Mouse (Mus musculus): ENCODE data around the gene Galnt13.
"Not testable (repeated sequence)": the region's sequence is repeated elsewhere in the genome, so short reads cannot be mapped to it uniquely, and the experiment has no call there.

Gene Galnt13

DNA sequence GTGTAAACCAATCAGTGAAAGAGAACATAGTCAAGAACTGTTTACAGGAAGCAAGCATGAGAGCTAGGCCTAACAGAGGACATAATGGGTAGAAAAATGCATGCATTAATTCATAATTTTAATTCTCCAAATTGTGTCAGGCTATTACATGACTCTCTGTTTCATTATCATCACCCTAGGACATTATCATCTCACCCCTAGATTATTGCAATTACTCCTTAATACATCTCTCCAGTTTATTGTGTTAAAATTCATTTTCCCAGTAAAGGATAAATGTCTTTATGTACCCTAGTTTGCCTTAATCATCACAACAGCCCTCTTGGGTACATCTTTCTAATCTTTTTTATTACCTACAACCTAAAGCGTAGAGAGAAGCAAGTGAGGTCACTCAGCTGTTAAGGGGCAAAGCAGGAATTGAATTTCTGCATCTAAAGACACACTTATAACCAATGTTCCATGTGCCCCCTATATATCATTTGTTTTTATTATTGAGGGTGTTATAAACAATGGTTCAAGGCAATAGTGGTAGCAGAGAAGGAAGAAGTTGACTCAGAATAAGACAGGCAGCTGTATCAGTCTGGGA, 479.1 kb downstream of the Galnt13 start:
- DNase-seq (ENCODE audit: low read depth): no peak

DNA sequence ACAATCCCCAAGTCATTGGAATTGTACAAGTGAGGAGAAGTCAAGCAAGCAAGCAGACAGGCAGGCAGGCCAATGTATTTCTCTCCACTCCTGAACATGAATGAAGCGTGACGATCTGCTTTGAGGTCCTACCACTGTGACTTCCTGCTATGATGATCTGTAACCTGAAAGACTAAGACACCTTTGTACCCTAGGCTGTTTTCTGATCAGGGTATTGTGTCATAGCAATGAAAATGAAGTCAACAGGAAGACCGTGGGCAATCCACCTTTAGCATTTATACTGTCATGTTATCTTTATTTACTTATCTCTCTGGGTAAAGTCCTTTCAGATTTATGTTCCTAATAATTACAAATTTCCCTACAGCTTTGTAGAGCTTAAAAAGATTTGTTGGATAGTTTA, 500.3 kb downstream of the Galnt13 start:
- DNase-seq (ENCODE audit: low read depth): no peak

DNA sequence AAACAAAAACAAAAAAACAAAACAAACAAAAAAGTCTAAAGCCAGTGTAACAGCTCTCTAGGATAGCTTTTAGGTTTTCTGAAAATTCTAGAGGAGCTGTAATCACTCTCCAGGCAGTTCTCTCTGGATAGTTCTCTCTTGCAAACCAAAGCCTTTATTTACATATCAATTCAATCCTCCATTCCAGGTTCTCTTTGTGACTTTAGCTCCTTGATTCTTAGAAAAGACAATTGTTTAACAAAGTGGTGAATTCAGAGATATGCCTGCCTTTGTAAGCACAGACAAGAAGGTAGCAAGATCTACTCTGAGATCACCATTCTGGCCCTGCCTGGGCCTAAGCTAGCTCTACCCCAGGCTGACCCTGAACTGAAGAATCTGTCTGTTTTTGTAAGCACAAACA, 501.2 kb downstream of the Galnt13 start:
- DNase-seq (ENCODE audit: low read depth): no peak

DNA sequence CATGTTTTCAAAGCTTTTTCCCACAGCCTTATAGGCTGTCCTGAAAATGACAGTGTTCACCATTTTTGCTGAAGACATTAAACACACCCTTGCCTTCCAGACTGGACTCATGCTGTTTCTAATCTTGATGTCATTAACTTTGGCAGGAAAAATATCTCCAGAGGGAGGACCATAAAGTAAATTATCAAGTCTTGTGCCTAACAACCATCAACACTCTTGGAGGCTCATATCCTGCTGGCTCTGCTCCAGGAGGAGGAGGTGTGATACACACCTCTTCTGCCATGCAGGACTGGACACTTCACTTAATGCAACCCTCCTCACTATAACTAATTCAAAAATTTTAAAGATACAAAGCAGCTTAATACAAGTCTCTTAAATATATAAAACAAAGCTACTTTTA, 502.0 kb downstream of the Galnt13 start:
- no peak for DNase-seq (ENCODE audit: low read depth)

DNA sequence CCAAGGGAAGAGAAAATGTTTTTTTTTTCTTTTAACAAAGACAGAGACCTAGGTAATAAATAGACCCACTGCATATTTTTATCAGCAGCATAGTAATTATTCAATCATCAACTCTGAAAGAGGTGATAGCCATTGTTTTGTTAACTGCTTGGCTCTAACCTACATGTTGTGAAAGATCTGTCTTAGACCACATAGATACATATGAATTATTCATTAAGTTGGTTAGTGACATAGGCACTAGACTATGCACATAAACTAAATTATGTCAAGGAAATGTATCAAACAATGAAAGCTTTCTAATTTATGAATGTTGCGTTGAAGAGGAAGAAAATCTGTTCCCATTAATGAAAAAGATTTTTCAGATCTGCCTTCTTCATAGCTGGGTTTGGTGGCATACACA, 507.3 kb downstream of the Galnt13 start:
- DNase-seq (ENCODE audit: low read depth): no peak

DNA sequence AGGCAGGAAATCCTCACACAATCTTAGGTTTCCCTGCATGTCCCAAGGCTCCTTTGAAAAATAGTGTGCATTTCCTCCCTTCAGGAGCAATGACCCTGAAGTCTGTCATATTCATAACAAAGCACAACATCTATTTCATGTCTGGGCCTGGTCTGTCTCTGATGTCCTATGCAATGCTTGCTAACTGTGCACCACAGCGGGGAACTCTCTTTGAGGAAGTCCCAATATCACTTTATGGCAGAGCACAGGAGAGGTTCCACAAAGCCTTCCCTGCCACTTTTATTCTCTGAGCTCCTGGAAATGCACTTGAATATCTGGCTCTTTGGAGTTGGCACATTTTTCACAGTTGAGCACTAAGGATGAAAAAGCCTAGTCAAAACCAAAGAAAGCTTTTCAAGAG, 547.7 kb downstream of the Galnt13 start:
- no peak for DNase-seq (ENCODE audit: low read depth)

DNA sequence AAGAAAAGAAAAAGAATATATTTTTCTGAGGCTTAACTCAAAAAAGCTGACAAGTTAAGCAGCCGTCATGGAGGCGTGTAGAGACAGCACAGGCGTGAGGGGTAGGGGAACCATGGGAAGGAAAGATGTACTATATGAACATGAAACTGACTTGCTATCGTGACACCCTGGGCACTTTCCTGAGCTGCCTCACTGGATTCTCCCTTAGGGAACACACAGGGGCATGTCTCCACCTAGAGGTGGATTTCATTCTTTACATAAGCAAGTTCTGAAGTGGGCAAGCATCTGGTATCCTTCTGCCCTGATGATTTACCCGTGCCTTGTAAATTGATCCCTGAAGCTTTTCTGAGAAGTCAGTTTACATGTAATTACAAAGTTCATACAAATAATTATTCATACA, 586.4 kb downstream of the Galnt13 start:
- DNase-seq (ENCODE audit: low read depth): not testable (repeated sequence)

DNA sequence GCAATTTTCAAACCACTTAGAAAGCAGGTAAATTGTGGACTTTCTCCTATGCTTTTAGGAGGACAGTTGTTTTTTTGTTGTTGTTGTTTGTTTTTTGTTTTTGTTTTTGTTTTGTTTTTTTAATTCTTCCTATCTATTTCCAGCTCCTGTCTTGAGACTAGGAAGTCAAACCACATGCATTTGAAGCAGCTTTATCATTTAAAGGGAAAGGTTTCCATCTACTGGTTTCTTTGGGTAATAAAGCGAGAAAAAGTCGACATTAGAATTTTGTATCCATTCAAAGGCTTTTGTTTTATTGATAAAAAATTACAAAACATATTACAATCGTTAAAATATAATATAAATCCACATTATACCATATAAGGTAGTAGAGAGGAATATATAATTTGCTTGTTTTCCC, 598.5 kb downstream of the Galnt13 start:
- no peak for DNase-seq (ENCODE audit: low read depth)

DNA sequence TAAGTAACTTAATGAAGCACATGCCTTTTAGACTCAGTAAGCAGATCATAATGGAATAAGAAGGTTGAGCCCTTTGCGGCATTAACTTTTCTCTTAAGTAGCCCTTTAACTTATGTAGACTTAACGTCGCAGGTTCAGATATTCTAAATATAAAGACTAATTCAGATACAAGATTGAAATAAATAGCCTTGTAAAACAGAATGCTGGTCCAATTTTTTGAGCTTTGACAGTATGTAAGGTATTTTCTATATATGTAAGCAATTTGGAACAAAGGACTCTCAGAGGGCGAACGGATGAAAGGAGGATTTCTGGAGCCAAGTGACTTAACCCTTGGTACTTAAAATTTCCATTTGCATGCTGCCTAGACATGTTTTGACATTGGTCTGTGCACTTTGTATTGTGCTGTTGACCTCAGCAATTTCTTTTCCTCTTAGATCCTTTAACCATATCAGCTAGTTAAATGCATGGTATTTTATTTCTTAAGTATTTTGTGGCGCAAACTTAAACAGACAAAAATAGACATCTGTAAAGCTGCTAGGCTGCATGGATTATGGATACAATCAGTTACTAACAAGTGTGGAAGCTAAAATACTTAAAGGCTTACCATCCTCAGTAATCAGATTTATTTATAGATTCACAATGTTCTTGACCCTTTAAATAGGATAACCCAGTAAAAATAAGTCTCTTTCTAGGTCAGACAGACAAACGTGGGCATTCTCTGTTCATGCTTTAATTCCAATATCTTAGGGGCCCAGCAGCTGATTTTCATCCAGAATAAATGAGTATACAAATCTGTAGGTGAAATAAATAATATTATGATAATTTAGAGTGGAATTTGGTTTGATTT, 629.6 kb downstream of the Galnt13 start:
- DNase-seq (ENCODE audit: low read depth): no peak

DNA sequence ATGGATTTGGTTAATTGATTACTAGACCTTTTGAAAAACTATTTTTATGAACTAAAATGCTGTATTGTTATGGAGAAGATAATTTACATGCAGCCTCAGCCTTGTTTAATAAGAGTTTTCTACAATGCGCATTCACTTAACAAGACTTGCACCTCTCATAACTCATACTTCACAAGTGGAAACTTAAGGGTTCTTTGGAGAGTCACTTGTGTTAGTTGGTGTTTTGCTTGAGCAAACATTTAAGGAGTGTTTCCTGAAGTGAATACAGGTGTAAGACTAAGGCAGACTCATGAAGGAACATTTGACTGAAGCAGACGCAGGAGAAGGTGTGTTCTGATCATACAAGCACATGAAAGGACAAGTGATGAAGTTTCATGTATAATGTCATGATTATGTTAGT, 649.5 kb downstream of the Galnt13 start:
- DNase-seq (ENCODE audit: low read depth): no peak

DNA sequence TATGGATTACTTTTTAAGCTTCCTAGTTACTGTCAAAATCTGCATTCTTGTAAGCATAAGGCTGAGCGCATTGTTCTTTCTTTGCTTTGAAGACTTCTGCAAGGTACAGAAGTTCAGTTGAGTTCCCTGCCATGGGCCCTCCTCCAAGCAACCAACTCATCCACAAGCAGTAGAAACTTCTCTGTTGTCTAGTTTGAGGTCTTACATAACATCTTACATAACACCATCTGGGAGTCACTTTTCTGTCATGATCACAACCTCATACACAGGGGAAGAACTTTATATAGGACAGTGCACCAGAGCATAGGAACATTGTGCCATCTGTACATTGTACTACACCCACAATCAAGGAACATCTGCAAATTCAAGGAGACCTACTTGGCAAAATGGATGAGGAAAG, 651.9 kb downstream of the Galnt13 start:
- DNase-seq (ENCODE audit: low read depth): no peak

DNA sequence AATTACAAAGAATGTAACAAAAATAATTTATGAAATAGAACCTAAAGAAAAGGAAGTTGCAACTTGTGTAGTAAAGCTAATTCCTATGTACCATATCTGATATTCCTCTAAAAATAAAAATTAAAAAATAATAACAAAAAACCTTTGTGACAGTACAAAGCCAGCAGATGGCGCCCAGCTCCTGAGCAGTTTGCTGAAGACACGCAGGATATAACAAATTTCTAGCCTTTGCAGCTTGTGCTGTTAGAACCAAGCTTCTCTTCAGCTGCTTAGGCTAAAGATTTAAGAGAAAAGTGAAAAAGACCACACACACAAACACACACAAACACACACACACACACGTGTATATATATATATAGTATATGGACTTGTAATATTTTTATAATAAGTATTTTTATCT, 654.2 kb downstream of the Galnt13 start:
- DNase-seq (ENCODE audit: low read depth): no peak

DNA sequence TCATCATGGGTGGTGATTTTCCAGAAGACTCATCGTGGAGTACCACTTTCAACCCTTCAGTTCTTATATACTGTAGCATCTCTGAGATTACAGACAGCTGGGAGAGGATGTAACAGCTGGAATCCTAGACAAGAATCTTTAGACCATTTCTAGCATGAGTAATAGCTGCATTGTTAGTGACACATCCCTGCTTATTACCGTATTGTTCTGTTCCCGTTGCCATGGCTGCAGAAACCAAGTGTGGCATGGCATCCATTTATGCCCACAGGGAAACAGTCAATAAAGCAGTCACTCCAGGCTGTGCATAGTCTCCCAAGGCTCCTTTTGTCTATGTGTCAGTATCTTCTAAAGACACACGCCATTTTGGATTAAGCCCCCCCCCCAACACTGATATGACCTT, 655.4 kb downstream of the Galnt13 start:
- no peak for DNase-seq (ENCODE audit: low read depth)

DNA sequence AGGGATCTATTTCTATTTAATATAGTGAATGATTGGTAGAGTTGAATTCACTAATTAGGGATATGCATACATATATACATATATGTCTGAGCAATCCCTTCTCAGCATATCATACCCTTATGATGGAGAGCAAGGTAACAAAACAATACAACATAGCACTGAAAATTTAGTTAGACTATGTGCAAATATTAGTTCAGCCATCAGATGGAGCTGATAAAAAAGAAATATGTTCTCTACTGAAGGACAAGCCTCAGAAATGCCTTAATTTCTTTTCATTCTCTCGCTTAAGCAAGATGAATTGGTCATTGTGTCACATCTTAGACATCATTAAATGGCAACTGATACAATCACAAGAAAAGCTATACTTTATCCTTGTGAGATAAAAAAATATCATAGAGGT, 663.0 kb downstream of the Galnt13 start:
- DNase-seq (ENCODE audit: low read depth): no peak

DNA sequence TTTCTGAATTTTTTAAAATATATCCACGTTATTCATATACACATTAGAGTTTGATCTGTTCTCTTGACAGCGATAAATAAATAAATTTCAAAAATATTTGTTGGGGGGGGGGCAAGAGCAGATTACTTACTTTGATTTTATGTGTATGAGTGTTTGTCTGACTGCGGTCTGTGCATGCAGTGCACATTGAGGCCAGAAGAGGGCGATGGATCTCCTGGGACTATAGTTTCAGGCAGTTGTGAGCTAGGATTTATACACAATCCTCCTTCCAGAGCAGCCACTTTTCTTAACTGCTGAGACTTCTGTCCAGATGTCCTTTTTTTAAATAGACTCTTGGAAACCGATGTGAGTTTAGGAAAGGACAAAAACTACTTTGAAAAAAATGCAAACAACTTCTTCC, 665.2 kb downstream of the Galnt13 start:
- no peak for DNase-seq (ENCODE audit: low read depth)

DNA sequence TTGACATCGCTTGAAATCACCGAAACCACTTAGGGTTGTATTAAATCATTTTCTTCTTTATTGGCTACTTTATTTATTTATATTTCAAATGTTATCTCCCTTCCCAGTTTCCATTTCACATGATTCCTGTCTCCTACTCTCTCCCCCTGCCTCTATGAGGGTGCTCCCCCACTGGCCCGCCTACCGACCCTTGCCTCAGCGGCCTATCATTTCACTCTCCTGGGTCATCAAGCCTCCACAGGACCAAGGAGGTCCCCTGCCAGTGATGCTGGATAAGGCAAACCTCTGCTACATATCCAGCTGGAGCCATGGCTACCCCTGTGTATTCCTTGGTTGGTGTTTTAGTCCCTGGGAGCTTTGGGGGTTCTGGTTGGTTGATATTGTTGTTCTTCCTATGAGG, 667.4 kb downstream of the Galnt13 start:
- DNase-seq (ENCODE audit: low read depth): no peak

DNA sequence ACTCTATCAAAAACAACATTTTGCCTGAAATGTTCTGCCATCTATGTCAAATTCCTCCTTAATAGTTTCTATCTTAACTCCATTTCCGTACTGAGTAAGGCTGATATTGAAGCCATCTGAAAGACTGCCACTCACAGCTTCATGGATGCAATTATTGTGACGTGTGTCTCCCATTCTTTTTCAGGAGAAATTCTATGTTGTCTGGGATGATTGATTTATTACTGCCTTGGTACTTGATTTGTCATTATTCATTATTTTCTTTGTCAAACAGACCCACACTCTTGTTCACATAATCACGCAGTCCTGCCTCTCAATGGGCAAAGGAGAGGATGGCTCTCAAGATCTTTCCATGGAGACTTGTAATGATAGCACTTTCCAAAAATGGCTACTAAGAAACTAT, 671.7 kb downstream of the Galnt13 start:
- no peak for DNase-seq (ENCODE audit: low read depth)

DNA sequence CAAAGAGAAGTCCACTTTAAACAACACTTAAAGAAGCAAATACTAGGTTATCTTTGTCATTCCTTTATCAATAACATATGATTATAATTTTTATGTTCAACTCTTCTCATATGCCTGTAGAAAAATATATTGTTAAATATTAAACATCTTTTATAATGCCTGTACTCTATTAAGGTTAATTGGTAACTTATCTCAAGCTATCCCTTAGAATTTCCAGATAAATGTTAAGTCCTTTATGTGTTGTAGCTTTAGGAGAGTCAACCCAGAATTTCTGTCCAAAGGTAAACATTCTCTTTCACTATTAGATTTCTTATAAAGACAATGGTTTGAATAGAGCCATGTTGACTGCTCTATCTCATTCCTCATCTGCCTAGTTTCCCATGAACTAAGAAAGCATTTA, 717.0 kb downstream of the Galnt13 start:
- no peak for DNase-seq (ENCODE audit: low read depth)

DNA sequence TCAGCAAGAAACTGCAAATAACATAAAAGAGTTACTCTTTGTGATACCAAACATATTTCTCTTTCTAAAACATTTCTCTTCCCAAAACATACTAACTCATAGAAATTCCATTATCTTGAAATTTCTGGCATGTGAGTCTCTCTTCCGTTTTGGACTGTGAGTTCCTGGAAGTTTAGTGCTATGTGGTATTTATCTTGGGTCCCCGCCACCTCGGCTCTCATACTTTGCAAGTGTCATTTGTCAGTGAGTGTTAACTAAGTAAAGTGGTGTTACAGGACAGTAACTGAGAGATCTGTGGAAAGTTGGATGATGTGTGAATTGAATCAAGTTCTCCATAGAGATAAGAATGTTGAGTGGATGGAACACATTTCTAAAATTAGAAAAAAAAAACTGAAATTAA, 728.7 kb downstream of the Galnt13 start:
- DNase-seq (ENCODE audit: low read depth): no peak
